In the genomic region with DNA sequence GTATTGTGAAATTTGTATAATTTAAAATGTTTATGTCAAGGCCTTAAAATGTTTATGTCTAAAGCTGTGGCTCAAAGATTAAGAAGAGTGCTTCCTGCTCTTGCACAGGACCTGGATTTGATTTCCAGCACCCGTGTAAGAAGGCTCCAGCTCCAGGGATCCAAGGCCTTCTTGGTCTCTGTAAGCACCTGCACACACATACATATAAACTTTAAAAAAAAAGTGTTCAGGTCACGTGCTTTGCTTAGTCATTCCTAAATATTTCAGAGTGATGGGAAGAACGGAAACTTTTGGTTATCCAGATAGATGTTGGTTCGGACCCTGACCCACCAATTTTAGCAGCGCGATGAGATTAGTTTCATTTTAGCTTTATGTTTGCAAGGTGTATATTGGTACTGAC, we compare ENCODE assay signal across 1 mouse cellular context.
TF ChIP-seq lines count a peak whose summit lies in the region.

No protein-coding gene starts in this region.

TF ChIP-seq in MEL, 35 proteins besides CTCF, POLR2A, EP300 and RAD21 (continued from another document):
- TF ChIP-seq KAT2A (conservative IDR thresholded peaks at IDR 0.05; ENCODE audit: low read depth, low read length) (no peak), USF1 (IDR thresholded peaks at IDR 0.05; ENCODE audit: low read depth, low read length) (peak; percentile 80), BHLHE40 (IDR thresholded peaks at IDR 0.05; ENCODE audit: borderline replicate concordance, low read depth, low read length) (0 out of 2 replicates have a peak, but pooled peaks have one; percentile 41), ZC3H11A (IDR thresholded peaks at IDR 0.05; ENCODE audit: low read depth, low read length) (no peak), MEF2A (IDR thresholded peaks at IDR 0.05; ENCODE audit: extremely low read depth, insufficient replicate concordance, low read depth, low read length, poor library complexity, severe bottlenecking) (no peak)
TF ChIP-seq in MEL: peak in this region for 3.
